Mouse (Mus musculus): Measurements from ENCODE around the gene Zup1. TPM values are rescaled to one million over a fixed set of nuclear protein-coding genes. Genes with fewer than 3 reads are reported as not detected.
"Not testable (repeated sequence)": the region's sequence is repeated elsewhere in the genome, so short reads cannot be mapped to it uniquely, and the experiment has no call there.

Zup1 gene
- 1 to 10 TPM; 6.9 to 7.4 TPM for total RNA-seq (2021)

DNA sequence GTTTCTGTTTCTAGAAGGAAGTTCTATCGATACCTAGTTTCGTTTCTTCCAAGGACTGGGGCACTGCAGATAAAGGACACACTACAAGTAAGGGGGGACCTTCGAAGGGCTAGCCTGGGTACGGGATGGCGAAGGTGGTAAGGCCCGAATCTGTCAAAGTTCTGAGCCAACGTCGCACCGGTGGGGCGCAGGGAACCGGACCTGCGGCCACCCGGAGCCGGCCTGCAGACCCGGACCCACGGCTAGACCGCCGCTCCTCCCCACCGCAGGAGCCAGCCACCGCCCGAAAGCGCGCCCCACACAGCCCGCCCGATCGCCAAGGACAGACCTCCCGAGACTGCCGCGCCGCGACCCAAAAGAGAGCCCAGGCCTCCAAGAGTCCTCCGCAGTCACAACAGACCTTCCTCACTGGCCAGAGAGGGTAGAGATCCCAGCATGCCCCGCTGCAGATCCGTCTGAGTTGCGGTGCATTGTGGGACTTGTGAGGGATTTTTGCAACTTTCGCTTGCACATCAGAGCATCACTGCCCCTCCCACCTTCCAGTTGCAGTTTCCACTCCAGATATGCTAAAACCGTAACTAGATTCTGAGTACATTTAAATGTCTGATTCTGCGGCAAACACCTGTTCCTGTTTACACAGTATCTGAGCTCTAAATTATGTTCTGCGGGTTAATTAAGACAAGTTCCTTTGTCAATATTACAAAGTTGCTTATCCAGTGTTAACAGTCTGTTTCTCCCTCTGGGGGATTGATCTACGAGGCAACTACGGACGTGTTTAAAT, at the start of gene Zup1:
Gene Zup1 (minus strand): TSS at position 467 of the 781 bp plus-strand sequence.
- DNase-seq, result peak; percentile 80 to 82
- intact Hi-C loops (cut with DNase I), result loop anchor here (10.0 kb wide), 1 partner anchor 464 kb away; the partner anchor contains the start of gene Nt5dc1

DNA sequence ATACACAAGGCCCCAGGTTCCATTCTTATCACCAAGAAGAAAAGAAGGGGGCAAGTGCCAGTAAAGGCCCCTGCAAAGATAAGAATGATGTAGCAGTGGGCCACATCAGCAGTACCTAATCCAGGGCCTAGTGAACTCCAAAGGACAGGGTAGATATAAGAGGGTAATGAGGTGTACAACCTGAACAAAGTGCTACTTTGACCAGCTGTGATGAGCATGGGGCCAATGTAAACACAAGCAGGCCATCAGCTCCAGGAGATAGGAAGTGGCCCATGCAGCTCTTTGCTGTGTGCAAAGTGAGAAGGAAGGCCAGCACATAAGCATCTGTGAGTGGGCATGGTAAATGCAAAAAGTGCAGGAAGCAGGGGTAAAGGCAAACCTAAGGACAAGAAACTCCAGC, 47.3 kb upstream of the Zup1 start:
- no peak for DNase-seq
- intact Hi-C loops (cut with DNase I), result no loop called here

- DNase-seq; intact Hi-C loops (cut with DNase I): not testable (repeated sequence)
These were observed 45.6 kb upstream of the Zup1 start for GRCm38 (mm10) chr10:33996686-33997085.

- DNase-seq, result peak; percentile 52 to 55
- intact Hi-C loops (cut with DNase I), result loop anchor here (2.0 kb wide), 2 partner anchors 110 to 342 kb away; partner anchors contain the start of gene Calhm5
These were observed 35.7 kb upstream of the Zup1 start for GRCm38 (mm10) chr10:33986771-33987170.

- DNase-seq, result no peak
- intact Hi-C loops (cut with DNase I), result no loop called here
These were observed 23.9 kb upstream of the Zup1 start for GRCm38 (mm10) chr10:33974781-33975494.

GRCm38 (mm10) chr10:33952509-33952908, 1.4 kb upstream of the Zup1 start:
- no peak for DNase-seq

DNA sequence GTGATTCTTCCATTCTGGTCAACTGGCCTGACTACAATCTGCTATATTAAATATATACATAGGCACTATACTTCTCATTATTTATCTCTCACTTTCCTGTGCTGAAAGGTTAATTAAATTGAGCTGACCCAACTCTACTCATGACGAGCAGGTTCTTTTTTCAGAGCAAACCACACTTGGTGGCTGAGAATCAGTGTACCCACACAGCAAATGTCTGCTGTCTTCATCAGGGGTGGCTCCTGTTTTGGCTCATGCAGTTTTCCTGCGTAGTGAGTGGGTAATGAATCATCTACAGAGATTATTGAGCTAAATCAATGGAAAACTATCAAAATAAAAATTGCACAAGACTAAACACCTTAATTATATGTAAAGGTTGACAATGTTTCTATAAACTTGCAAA, 4.7 kb downstream of the Zup1 start:
- intact Hi-C loops (cut with DNase I), result no loop called here

More at GRCm38 (mm10) chr10:33952509-33952908, 1.4 kb upstream of the Zup1 start:
- intact Hi-C loops (cut with DNase I), result loop anchor here (10.0 kb wide), 1 partner anchor 462 kb away; the partner anchor contains the start of gene Nt5dc1

DNA sequence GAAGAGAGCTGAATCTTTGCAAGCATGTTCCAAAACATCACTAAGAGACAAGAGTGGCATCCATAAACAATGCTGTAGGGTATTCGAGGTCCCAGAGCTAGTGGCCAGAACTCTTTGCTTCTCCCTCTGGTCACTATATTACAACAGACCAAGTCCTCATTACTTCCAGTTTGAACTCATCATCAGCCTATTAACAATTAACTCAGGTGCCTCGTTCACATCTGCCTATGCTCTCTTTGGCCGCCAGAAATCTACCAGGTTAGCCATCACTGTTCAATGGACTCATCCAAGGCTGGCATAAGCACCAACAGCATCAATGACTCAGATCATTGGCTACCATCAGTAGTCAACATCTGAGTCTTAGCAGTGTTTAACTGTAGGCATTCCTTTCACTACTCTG, 5.7 kb downstream of the Zup1 start:
- intact Hi-C loops (cut with DNase I), result no loop called here
- no peak for DNase-seq

More for the DNA sequence above, 4.7 kb downstream of the Zup1 start:
- DNase-seq, result no peak

DNA sequence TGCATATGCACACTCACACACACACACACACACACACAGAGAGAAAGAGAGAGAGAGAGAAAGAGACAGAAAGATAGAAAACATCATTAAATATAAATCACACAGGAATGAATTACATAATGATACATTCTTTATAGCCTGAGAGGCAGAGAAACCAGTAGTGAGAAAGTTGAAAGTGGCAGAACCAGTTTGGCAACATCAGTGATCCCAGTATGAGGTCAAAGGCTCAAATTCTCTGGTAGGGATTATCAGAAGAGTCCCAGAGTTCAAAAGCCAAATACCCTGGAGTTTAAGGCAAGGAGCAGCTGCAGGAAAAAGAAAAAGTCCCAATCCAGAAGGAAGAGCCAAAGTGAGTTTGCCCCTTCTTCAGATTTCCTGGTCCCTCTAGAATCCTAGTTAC, 10.4 kb downstream of the Zup1 start:
- intact Hi-C loops (cut with DNase I), result no loop called here
- DNase-seq, result no peak

DNA sequence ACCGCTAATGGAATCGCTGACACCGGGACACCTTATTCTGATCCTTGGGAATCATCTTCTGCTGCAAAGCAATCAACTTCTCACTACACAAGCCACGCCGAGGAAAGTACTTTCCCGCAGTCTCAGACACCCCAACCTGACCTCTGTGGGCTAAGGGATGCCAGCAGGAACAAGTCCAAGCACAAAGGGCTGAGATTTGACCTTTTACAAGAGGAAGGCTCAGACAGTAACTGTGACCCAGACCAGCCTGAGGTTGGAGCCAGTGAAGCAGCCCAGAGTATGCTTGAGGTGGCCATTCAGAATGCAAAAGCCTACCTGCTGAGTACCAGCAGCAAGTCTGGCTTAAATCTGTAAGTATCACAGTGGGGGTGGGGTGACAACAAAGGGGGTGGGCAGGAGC, 45.6 kb downstream of the Zup1 start:
- intact Hi-C loops (cut with DNase I), result no loop called here
- peak in 1 of 2 experiments; percentile 1 for DNase-seq

GRCm38 (mm10) chr10:33904530-33905481, 46.3 kb downstream of the Zup1 start, which contains the start of gene Rsph4a:
TSS of gene Rsph4a (plus strand) at chr10:33905111.
- intact Hi-C loops (cut with DNase I), result no loop called here

DNA sequence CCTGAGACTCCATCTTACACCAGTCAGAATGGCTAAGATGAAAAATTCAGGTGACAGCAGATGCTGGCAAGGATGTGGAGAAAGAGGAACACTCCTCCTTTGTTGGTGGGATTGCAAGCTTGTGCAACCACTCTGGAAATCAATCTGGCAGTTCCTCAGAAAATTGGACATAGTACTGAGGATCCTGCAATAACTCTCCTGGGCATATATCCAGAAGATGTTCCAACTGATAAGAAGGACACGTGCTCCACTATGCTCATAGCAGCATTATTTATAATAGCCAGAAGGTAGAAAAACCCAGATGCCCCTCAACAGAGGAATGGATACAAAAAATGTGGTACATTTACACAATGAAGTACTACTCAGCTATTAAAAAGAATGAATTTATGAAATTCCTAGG, 49.5 kb downstream of the Zup1 start:
- DNase-seq; intact Hi-C loops (cut with DNase I): not testable (repeated sequence)

More at GRCm38 (mm10) chr10:33904530-33905481, 46.3 kb downstream of the Zup1 start, which contains the start of gene Rsph4a:
- peak in 1 of 2 experiments; percentile 2 for DNase-seq

DNA sequence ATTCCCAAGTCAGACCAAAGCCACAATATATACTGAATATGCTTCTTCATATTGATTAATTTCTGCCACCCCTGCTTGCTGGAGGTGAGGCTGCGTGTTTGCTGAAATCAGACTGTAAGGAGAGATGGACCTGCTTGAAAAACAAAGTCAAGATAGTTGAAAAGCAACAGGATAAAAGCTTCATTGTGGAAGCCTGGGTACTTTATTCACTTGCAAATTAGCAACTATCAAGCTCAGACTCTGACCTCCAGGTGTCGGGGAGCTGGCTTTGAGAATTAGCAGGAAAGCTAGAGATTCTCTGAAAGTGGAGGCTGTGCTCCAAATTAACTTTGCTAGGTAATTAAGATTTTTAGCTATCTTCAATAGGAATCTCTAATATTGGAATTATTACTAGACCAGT, 68.7 kb downstream of the Zup1 start:
- intact Hi-C loops (cut with DNase I), result not testable (repeated sequence)

GRCm38 (mm10) chr10:33872672-33873398, 78.2 kb downstream of the Zup1 start:
- no peak for DNase-seq
- intact Hi-C loops (cut with DNase I), result no loop called here

More for the DNA sequence above, 68.7 kb downstream of the Zup1 start:
- not testable (repeated sequence) for DNase-seq

GRCm38 (mm10) chr10:33870441-33870840, 80.6 kb downstream of the Zup1 start:
- DNase-seq, result no peak
- intact Hi-C loops (cut with DNase I), result no loop called here

Data from heart, postnatal 36 days (tissue).